Mouse (Mus musculus) testis, adult 2 months (tissue): ENCODE results near the gene Pias1. TPM values are rescaled to one million over a fixed set of nuclear protein-coding genes. Genes with fewer than 3 reads are reported as not detected.

Experiments
- H3K27ac ChIP-seq: fragments of 200-500 bp; 2 replicates; pipeline ENCODE4 v1.5.1; 2012; ENCODE audit warnings: low read depth, low read length; ENCODE audit not compliant: control insufficient read depth, insufficient read depth
- H3K27me3 ChIP-seq: fragments of 200-500 bp; 2 replicates; pipeline ENCODE4 v1.6.1; 2012; ENCODE audit warnings: mild to moderate bottlenecking, low read length, moderate library complexity; ENCODE audit not compliant: control insufficient read depth, insufficient read depth
- H3K36me3 ChIP-seq: fragments of 200-500 bp; 2 replicates; pipeline ENCODE4 v1.6.1; 2012; ENCODE audit warnings: mild to moderate bottlenecking, low read length; ENCODE audit not compliant: control insufficient read depth, insufficient read depth
- H3K4me1 ChIP-seq: fragments of 200-500 bp; 2 replicates; pipeline ENCODE4 v1.6.1; 2012; ENCODE audit warnings: low read length; ENCODE audit not compliant: control insufficient read depth, insufficient read depth
- H3K4me3 ChIP-seq: fragments of 200-500 bp; 2 replicates; pipeline ENCODE4 v1.5.1; 2012; ENCODE audit warnings: low read depth, mild to moderate bottlenecking, low read length, moderate library complexity, mixed read lengths; ENCODE audit not compliant: control insufficient read depth
- CTCF ChIP-seq: fragments of 200-500 bp; IDR thresholded peaks from 2 replicates; pipeline ENCODE4 v1.5.1; 2012; ENCODE audit warnings: low read depth, mild to moderate bottlenecking, inconsistent platforms, low read length, moderate library complexity; ENCODE audit not compliant: control insufficient read depth, insufficient read depth, insufficient replicate concordance
- POLR2A ChIP-seq: fragments of 200-500 bp; IDR thresholded peaks from 2 replicates; pipeline ENCODE4 v1.6.1; 2012; ENCODE audit warnings: low read depth, mild to moderate bottlenecking, inconsistent platforms, low read length, moderate library complexity; ENCODE audit not compliant: control insufficient read depth
- polyA plus RNA-seq: library from polyadenylated mRNA; depleted of rRNA; stranded (reverse); fragments of >200 nt; gene quantifications from 2 replicates; pipeline ENCODE4 v1.2.3, GENCODE M21; 2012

The Pias1 gene
- polyA plus RNA-seq, 1 experiment, result 280 TPM

GRCm38 (mm10) chr9:62940966-62941365 is 46.8 kb downstream of the Pias1 start:
- Histone ChIP-seq H3K27me3 (no peaks in the 10 kb centered on the region), H3K36me3 (no peaks in the 10 kb centered on the region), H3K27ac (no peak overlapping the region), H3K4me3 (no peak overlapping the region), H3K4me1 (no peaks in the 10 kb centered on the region; the same call in 1 of the 2 replicates)
- TF ChIP-seq POLR2A, result no peak

DNA sequence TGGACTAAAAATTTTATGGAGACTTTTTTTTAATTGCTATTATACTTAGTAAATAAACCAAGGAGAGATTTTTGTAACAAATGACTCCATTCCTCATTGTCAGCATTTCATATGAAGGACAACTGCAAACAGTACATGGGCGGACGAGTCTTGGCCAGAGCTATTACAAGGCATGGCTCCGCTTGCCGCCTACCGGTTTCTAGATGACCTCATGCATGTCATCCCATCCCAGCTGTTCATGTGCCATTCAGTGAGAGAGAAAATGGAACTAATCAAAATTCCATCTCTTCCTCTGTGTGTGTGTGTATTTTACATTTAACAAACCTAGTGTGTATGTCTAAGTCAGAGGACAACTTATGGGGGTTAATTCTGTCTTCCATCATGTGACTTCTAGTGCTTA is 51.9 kb downstream of the Pias1 start:
- Histone ChIP-seq H3K4me3 (no peak overlapping the region), H3K27me3 (no peaks in the 10 kb centered on the region)

GRCm38 (mm10) chr9:62934700-62935400 is 52.9 kb downstream of the Pias1 start:
- Histone ChIP-seq H3K27ac (no peak overlapping the region), H3K4me1 (peaks cover 2% of the 10 kb centered on the region; the same call in 1 of the 2 replicates), H3K27me3 (no peaks in the 10 kb centered on the region), H3K4me3 (no peak overlapping the region), H3K36me3 (no peaks in the 10 kb centered on the region)
- TF ChIP-seq CTCF (no peak), POLR2A (no peak)

More for the DNA sequence above, 51.9 kb downstream of the Pias1 start:
- TF ChIP-seq CTCF (no peak), POLR2A (no peak)
- no peaks in the 10 kb centered on the region for H3K36me3 ChIP-seq
- peaks cover 2% of the 10 kb centered on the region; the same call in 1 of the 2 replicates for H3K4me1 ChIP-seq
- no peak overlapping the region for H3K27ac ChIP-seq

GRCm38 (mm10) chr9:62932575-62933339 is 55.0 kb downstream of the Pias1 start:
- no peaks in the 10 kb centered on the region for H3K36me3 ChIP-seq

GRCm38 (mm10) chr9:62924886-62925610 is 62.7 kb downstream of the Pias1 start:
- H3K4me3 ChIP-seq, result no peak overlapping the region
- no peak overlapping the region for H3K27ac ChIP-seq
- TF ChIP-seq POLR2A, result no peak
- no peak for TF ChIP-seq CTCF
- peaks cover 1% of the 10 kb centered on the region; the same call in 1 of the 2 replicates for H3K36me3 ChIP-seq
- no peaks in the 10 kb centered on the region for H3K4me1 ChIP-seq
- no peaks in the 10 kb centered on the region for H3K27me3 ChIP-seq

More at GRCm38 (mm10) chr9:62932575-62933339, 55.0 kb downstream of the Pias1 start:
- Histone ChIP-seq H3K27me3 (no peaks in the 10 kb centered on the region), H3K4me3 (no peak overlapping the region), H3K4me1 (peaks cover 2% of the 10 kb centered on the region; the same call in 1 of the 2 replicates), H3K27ac (no peak overlapping the region)
- TF ChIP-seq CTCF (no peak), POLR2A (no peak)

DNA sequence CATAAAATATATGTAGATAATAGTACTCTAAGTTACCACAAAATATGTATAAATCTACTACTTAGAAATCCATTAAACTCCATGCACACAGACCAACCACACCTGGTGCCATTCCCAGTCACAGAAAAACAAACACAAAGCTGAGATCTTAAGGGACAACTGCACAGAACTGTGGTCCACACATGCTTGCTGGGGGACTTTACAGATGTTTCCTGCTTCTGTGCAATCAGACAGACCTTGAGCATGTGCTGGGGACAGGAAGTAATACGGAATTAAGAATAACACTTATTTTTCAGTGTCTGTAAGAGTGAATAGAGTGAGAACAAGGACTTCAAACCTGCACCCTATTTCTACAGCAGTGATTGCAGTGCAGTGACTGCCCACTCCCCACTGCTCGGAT is 66.8 kb downstream of the Pias1 start:
- no peak overlapping the region for H3K27ac ChIP-seq
- H3K36me3 ChIP-seq, result peaks cover 1% of the 10 kb centered on the region; the same call in 1 of the 2 replicates
- TF ChIP-seq POLR2A (no peak), CTCF (no peak)
- no peaks in the 10 kb centered on the region for H3K4me1 ChIP-seq
- no peaks in the 10 kb centered on the region for H3K27me3 ChIP-seq
- no peak overlapping the region for H3K4me3 ChIP-seq

- no peak for TF ChIP-seq POLR2A
- TF ChIP-seq CTCF, result no peak
- Histone ChIP-seq H3K36me3 (no peaks in the 10 kb centered on the region), H3K4me3 (no peak overlapping the region), H3K27me3 (no peaks in the 10 kb centered on the region), H3K4me1 (no peaks in the 10 kb centered on the region), H3K27ac (no peak overlapping the region)
Measured at GRCm38 (mm10) chr9:62917059-62917458, 70.7 kb downstream of the Pias1 start.
